ENCODE assay signal across 9 mouse cellular contexts in genomic region chr8:70610796-70611771, GRCm38 (mm10). TPM values are rescaled to one million over a fixed set of nuclear protein-coding genes. Genes with fewer than 3 reads are reported as not detected.
DNase-seq lines count a peak whose midpoint lies in the region; ATAC-seq lines count a peak whose summit lies in the region.
"Had no signal": no experiment of that assay in that cellular context is flagged by ENCODE, and none has a peak within 500 bp of the region (broad histone marks: within the 10 kb centered on the region; RNA-seq: fewer than 3 reads in every experiment).

No protein-coding gene starts in this region.

- peaks cover 9% of the 10 kb centered on the region; the same call in 1 of the 2 replicates for H3K27me3 ChIP-seq in forebrain, embryonic 13.5 days

- peak; percentile 85 for DNase-seq in MN1 (ENCODE audit: low spot score)
- DNase-seq in cerebellum, adult 11-12 months = peak; percentile 62
- peak; percentile 91 to 95 for DNase-seq in heart, postnatal 36 days
- peak; percentile 90 to 91 for DNase-seq in layer of hippocampus, postnatal 10 days (ENCODE audit: low spot score in 2 of 2)
- peak; percentile 84 for DNase-seq in lung, postnatal 36 days
- peak; percentile 74 for DNase-seq in skeletal muscle tissue, adult 2 months (ENCODE audit: low read depth, low spot score)
- peak; percentile 84 to 91 for DNase-seq in urinary bladder, postnatal 4 days (ENCODE audit: low spot score in 2 of 2)

- peak overlapping the region; percentile 44 for H3K4me3 ChIP-seq in forebrain, embryonic 13.5 days

- H3K36me3 ChIP-seq in forebrain, embryonic 13.5 days (ENCODE audit: poor library complexity, severe bottlenecking) = no peaks in the 10 kb centered on the region

- H3K4me1 ChIP-seq in forebrain, embryonic 13.5 days = peaks cover 49% of the 10 kb centered on the region

- H3K27ac ChIP-seq in forebrain, embryonic 13.5 days = peak overlapping the region; percentile 22; the same call in 1 of the 2 replicates

- ATAC-seq in forebrain, embryonic 13.5 days = peak; percentile 16; the same call in 1 of the 2 replicates

- H3K4me2 ChIP-seq in forebrain, embryonic 13.5 days = peak overlapping the region; percentile 88

- intact Hi-C loops in heart, postnatal 36 days (cut with DNase I) = loop anchor here (1.0 to 5.0 kb wide), 4 partner anchors 41 to 141 kb away; partner anchors contain the start of genes Jund and Rab3a

- under 1% methylated on average over 53 of the region's 54 CpGs for WGBS in forebrain, embryonic 13.5 days

- H3K9me3 ChIP-seq in forebrain, embryonic 13.5 days (replicated peaks) = no peaks in the 10 kb centered on the region

- H3K9ac ChIP-seq in forebrain, embryonic 13.5 days = peak overlapping the region; percentile 65

RNA-seq across cellular contexts. Expression of gene Ssbp4, which starts 2.4 kb away (rescaled TPM):
- 81.9 and 101 TPM in 2 replicates for polyA plus RNA-seq in forebrain, embryonic 13.5 days (2015; fragmentation: Nextera tagmentation; extraction: Ambion mirVana)
- 10 to 100 TPM; 28.9 to 35.0 TPM for total RNA-seq in heart, postnatal 36 days (2021)
- 100 to 1,000 TPM; 225 to 240 TPM for total RNA-seq in layer of hippocampus, postnatal 10 days (2021)

RNA-seq across cellular contexts. Expression of gene Lrrc25, which starts 4.9 kb away (rescaled TPM):
- 0.65 and 0.68 TPM in 2 replicates for polyA plus RNA-seq in forebrain, embryonic 13.5 days (2015; fragmentation: Nextera tagmentation; extraction: Ambion mirVana)
- total RNA-seq in heart, postnatal 36 days (2021) = 1 to 10 TPM; 1.9 to 3.0 TPM
- total RNA-seq in layer of hippocampus, postnatal 10 days (2021) = 1 to 10 TPM in 1 of 2 experiments, under 1 TPM in 1; 0.96 to 2.3 TPM

RNA-seq across cellular contexts. Expression of gene Isyna1, which starts 16.9 kb away (rescaled TPM):
- polyA plus RNA-seq in forebrain, embryonic 13.5 days (2015; fragmentation: Nextera tagmentation; extraction: Ambion mirVana) = 87.1 and 105 TPM in 2 replicates
- total RNA-seq in heart, postnatal 36 days (2021) = 10 to 100 TPM; 22.2 to 25.8 TPM
- total RNA-seq in layer of hippocampus, postnatal 10 days (2021) = 10 to 100 TPM; 56.5 to 57.8 TPM

RNA-seq across cellular contexts. Expression of gene Gdf15, which starts 21.2 kb away (rescaled TPM):
- polyA plus RNA-seq in forebrain, embryonic 13.5 days (2015; fragmentation: Nextera tagmentation; extraction: Ambion mirVana) = 0.15 TPM in 1 of 2 replicates, not detected in the other
- 1 to 10 TPM in 1 of 2 experiments, under 1 TPM in 1; 0.22 to 1.6 TPM for total RNA-seq in heart, postnatal 36 days (2021)
- not detected for total RNA-seq in layer of hippocampus, postnatal 10 days (2021)
- total RNA-seq: left cerebral cortex, postnatal 14 days had no signal

RNA-seq across cellular contexts. Expression of gene Pgpep1, which starts 49.1 kb away (rescaled TPM):
- polyA plus RNA-seq in forebrain, embryonic 13.5 days (2015; fragmentation: Nextera tagmentation; extraction: Ambion mirVana) = 64.6 and 80.8 TPM in 2 replicates
- total RNA-seq in heart, postnatal 36 days (2021) = 10 to 100 TPM; 39.6 to 44.9 TPM
- total RNA-seq in layer of hippocampus, postnatal 10 days (2021) = 10 to 100 TPM; 25.8 to 31.9 TPM

Comparison
In these comparisons a context has a peak if more than half of its experiments do, and no peak if none do; other contexts are left out.
1. Peak in every context shown above with its lines: DNase-seq, ATAC-seq, H3K4me3 ChIP-seq and H3K27ac ChIP-seq.
2. RNA of gene Ssbp4, which starts 2.4 kb away (total RNA-seq): 225 to 240 TPM in layer of hippocampus, postnatal 10 days; 28.9 to 35.0 TPM in heart, postnatal 36 days; every median in the first group is over 4 times any median in the second.